In genomic region chr11:57669522-57669921, GRCm38 (mm10) we compare ENCODE assay signal across 24 mouse cellular contexts. TPM values are rescaled to one million over a fixed set of nuclear protein-coding genes. Genes with fewer than 3 reads are reported as not detected.
DNase-seq lines count a peak whose midpoint lies in the region; ATAC-seq lines count a peak whose summit lies in the region.
"Had no signal": no experiment of that assay in that cellular context is flagged by ENCODE, and none has a peak within 500 bp of the region (broad histone marks: within the 10 kb centered on the region; RNA-seq: fewer than 3 reads in every experiment).

No protein-coding gene starts in this region.

- H3K27me3 ChIP-seq in midbrain, embryonic 14.5 days (ENCODE audit: control insufficient read depth, insufficient read depth, low read length) = no peaks in the 10 kb centered on the region
- H3K27me3 ChIP-seq: intestine, embryonic 15.5 days; midbrain, embryonic 13.5 days; Patski had no signal

- H3K4me2 ChIP-seq in midbrain, embryonic 14.5 days (ENCODE audit: low read length) = no peak overlapping the region
- H3K4me2 ChIP-seq: hindbrain, embryonic 14.5 days; intestine, embryonic 15.5 days; liver, embryonic 11.5 days; midbrain, embryonic 13.5 days had no signal

- H3K36me3 ChIP-seq in midbrain, embryonic 14.5 days (ENCODE audit: control insufficient read depth, insufficient read depth, low read length) = no peaks in the 10 kb centered on the region
- H3K36me3 ChIP-seq: intestine, embryonic 15.5 days; midbrain, embryonic 13.5 days had no signal

- DNase-seq in CD8-positive naive resting alpha-beta T cell, adult 2 months (ENCODE audit: low read depth in 2 of 2, low spot score in 2 of 2) = peak; percentile 38 to 56
- peak; percentile 76 for DNase-seq in thymus, postnatal 0 days (ENCODE audit: low spot score)
- no peak for DNase-seq in embryo, embryonic 11 days
- no peak for DNase-seq in embryo, embryonic 10 days (ENCODE audit: low spot score)
- DNase-seq in gastrocnemius, postnatal 36 days = no peak
- no peak for DNase-seq in midbrain, embryonic 14.5 days
- DNase-seq: adrenal gland, postnatal 14 days; cerebellum, adult 8-10 months; cerebellum, postnatal 36 days; heart, postnatal 4 days; kidney, adult 8-10 months; kidney, postnatal 10 days; layer of hippocampus, postnatal 36 days; liver, postnatal 0 days; lung, postnatal 14 days had no signal

- H3K4me1 ChIP-seq in midbrain, embryonic 14.5 days (ENCODE audit: control insufficient read depth, insufficient read depth, low read length) = peaks cover 8% of the 10 kb centered on the region; the same call in 1 of the 2 replicates

- H3K4me3 ChIP-seq in midbrain, embryonic 14.5 days (replicated peaks; ENCODE audit: low read depth, low read length) = no peak overlapping the region
- H3K4me3 ChIP-seq: intestine, embryonic 15.5 days; layer of hippocampus, adult 2 months; megakaryocyte, embryonic 14.5 days; midbrain, embryonic 13.5 days had no signal

- H3K27ac ChIP-seq in midbrain, embryonic 14.5 days (replicated peaks; ENCODE audit: low read depth, low read length) = no peak overlapping the region
- H3K27ac ChIP-seq: hindbrain, embryonic 14.5 days; intestine, embryonic 15.5 days; layer of hippocampus, adult 2 months; midbrain, embryonic 13.5 days had no signal

- no peak overlapping the region for H3K9ac ChIP-seq in midbrain, embryonic 14.5 days (replicated peaks; ENCODE audit: low read length)
- H3K9ac ChIP-seq: hindbrain, embryonic 14.5 days; intestine, embryonic 15.5 days; liver, postnatal 0 days; midbrain, embryonic 13.5 days had no signal

- peak; percentile 44 for ATAC-seq in inflammation-experienced regulatory T-cells, adult 6 months
- ATAC-seq in midbrain, embryonic 14.5 days (ENCODE audit: low FRiP score, low TSS enrichment) = no peak
- ATAC-seq: intestine, embryonic 15.5 days; liver, postnatal 0 days; midbrain, embryonic 13.5 days; Patski had no signal

- H3K9me3 ChIP-seq in midbrain, embryonic 14.5 days (ENCODE audit: control insufficient read depth, low read length) = no peaks in the 10 kb centered on the region
- H3K9me3 ChIP-seq: G1E; intestine, embryonic 15.5 days; megakaryocyte, embryonic 14.5 days; midbrain, embryonic 13.5 days had no signal

- intact Hi-C loops in gastrocnemius, postnatal 36 days (cut with DNase I) = no loop called here

- 82% methylated on average over 6 of the region's 6 CpGs for WGBS in midbrain, embryonic 14.5 days

RNA-seq across cellular contexts. Expression of gene Galnt10, which starts 24.3 kb away (rescaled TPM):
- 1 to 10 TPM; 2.8 to 5.2 (median 4.6) TPM for polyA plus RNA-seq in inflammation-experienced regulatory T-cells, adult 6 months (2017; shearing (Covaris generic))
- 22.9 and 25.1 TPM in 2 replicates for polyA plus RNA-seq in thymus, postnatal 0 days (2015; fragmentation: Nextera tagmentation; extraction: Ambion mirVana)
- 1 to 10 TPM; 5.2 to 6.3 TPM for total RNA-seq in gastrocnemius, postnatal 36 days (2021)
- polyA plus RNA-seq in midbrain, embryonic 14.5 days (2014; fragmentation: Nextera tagmentation; extraction: Ambion mirVana) = 10.1 and 11.6 TPM in 2 replicates

Comparison
In these comparisons a context has a peak if more than half of its experiments do, and no peak if none do; other contexts are left out.
1. DNase-seq: peak in CD8-positive naive resting alpha-beta T cell, adult 2 months (2 of 2) and thymus, postnatal 0 days (single experiment); none in embryo, embryonic 11 days (single experiment), embryo, embryonic 10 days (single experiment), gastrocnemius, postnatal 36 days (0 of 2) and midbrain, embryonic 14.5 days (single experiment).